Mouse (Mus musculus) thymus, adult 2 months (tissue): ENCODE data around the gene Cflar.

Experiments used
- CTCF ChIP-seq: fragments of 200-500 bp; IDR thresholded peaks from 2 replicates; pipeline ENCODE4 v1.5.1; 2012; ENCODE audit warnings: mild to moderate bottlenecking, control low read depth, low read length, moderate library complexity, borderline replicate concordance; ENCODE audit not compliant: control insufficient read depth, poor library complexity, insufficient read depth; ENCODE audit errors: extremely low read depth
- POLR2A ChIP-seq: fragments of 200-500 bp; IDR thresholded peaks from 2 replicates; pipeline ENCODE4 v1.6.1; 2012; ENCODE audit warnings: mild to moderate bottlenecking, low read length, control low read depth, moderate library complexity; ENCODE audit not compliant: control insufficient read depth, poor library complexity, insufficient read depth; ENCODE audit errors: extremely low read depth

GRCm38 (mm10) chr1:58786276-58786675 is 75.0 kb downstream of the Cflar start:
- TF ChIP-seq POLR2A: no peak
- no peak for TF ChIP-seq CTCF
